Mouse (Mus musculus) MEL (cell line): ENCODE data around the gene Hist1h2bl. TPM values are rescaled to one million over a fixed set of nuclear protein-coding genes. Genes with fewer than 3 reads are reported as not detected.
"Not testable (repeated sequence)": the region's sequence is repeated elsewhere in the genome, so short reads cannot be mapped to it uniquely, and the experiment has no call there.

Experiments
- DNase-seq: peaks from one replicate; pipeline ENCODE4 v3.0.0; 2011; ENCODE audit warnings: low read depth, low spot score
- H3K27ac ChIP-seq: 2 replicates; pipeline ENCODE4 v1.5.1; 2012; ENCODE audit warnings: low read depth, mild to moderate bottlenecking, control low read depth, low read length, moderate library complexity; ENCODE audit not compliant: control insufficient read depth
- H3K27me3 ChIP-seq, 2 experiments: fragments of 150-350 bp in 1 of 2; sonication (generic) in 1 of 2; 2 replicates each; pipeline ENCODE4 v1.6.1; 2012; ENCODE audit warnings: low read length in 2 of 2, mild to moderate bottlenecking in 2 of 2, improper control_type of control experiment in 1 of 2, moderate library complexity in 1 of 2; ENCODE audit not compliant: insufficient read depth in 2 of 2, control insufficient read depth in 1 of 2
- H3K36me3 ChIP-seq, 2 experiments: 2 replicates each; pipeline ENCODE4 v1.6.1; 2012 to 2014; ENCODE audit warnings: low read length in 2 of 2, improper control_type of control experiment in 1 of 2, inconsistent platforms in 1 of 2, mild to moderate bottlenecking in 1 of 2; ENCODE audit not compliant: insufficient read depth in 2 of 2, control insufficient read depth in 1 of 2
- H3K4me1 ChIP-seq, 2 experiments: fragments of 150-350 bp in 1 of 2; sonication (generic) in 1 of 2; 2 replicates each; pipeline ENCODE4 v1.6.1; 2012; ENCODE audit warnings: low read length in 2 of 2, improper control_type of control experiment in 1 of 2, mild to moderate bottlenecking in 1 of 2; ENCODE audit not compliant: insufficient read depth in 2 of 2, control insufficient read depth in 1 of 2
- H3K4me3 ChIP-seq, 2 experiments: fragments of 150-350 bp in 1 of 2; sonication (generic) in 1 of 2; 2 replicates each; pipeline ENCODE4 v1.5.1; 2012; ENCODE audit warnings: low read depth in 2 of 2, low read length in 2 of 2, mild to moderate bottlenecking in 2 of 2, moderate library complexity in 2 of 2, control low read depth in 1 of 2, improper control_type of control experiment in 1 of 2; ENCODE audit not compliant: control insufficient read depth in 1 of 2, insufficient read depth in 1 of 2
- H3K79me2 ChIP-seq: 2 replicates; pipeline ENCODE4 v1.6.1; 2012; ENCODE audit warnings: mild to moderate bottlenecking, low read length, moderate library complexity; ENCODE audit not compliant: control insufficient read depth, poor library complexity, insufficient read depth
- H3K9ac ChIP-seq: 2 replicates; pipeline ENCODE4 v1.6.1; 2012; ENCODE audit warnings: low read depth, mild to moderate bottlenecking, control low read depth, low read length, moderate library complexity; ENCODE audit not compliant: control insufficient read depth, poor library complexity, severe bottlenecking
- H3K9me3 ChIP-seq: fragments of 150-350 bp; sonication (generic); replicated peaks from 2 replicates; pipeline ENCODE4 v1.6.1; 2012; ENCODE audit warnings: mild to moderate bottlenecking, low read length, improper control_type of control experiment, moderate library complexity; ENCODE audit not compliant: insufficient read depth
- CHD1 ChIP-seq: IDR thresholded peaks from 2 replicates; pipeline ENCODE4 v1.6.1; 2012; ENCODE audit warnings: low read depth, mild to moderate bottlenecking, inconsistent platforms, low read length, improper control_type of control experiment
- CTCF ChIP-seq, 3 experiments: IDR thresholded peaks in 2 of 3; conservative IDR thresholded peaks in 1 of 3; 2 replicates each; pipeline ENCODE4 v1.5.1; 2011 to 2012; ENCODE audit warnings: low read length in 3 of 3, low read depth in 2 of 3, mild to moderate bottlenecking in 2 of 3, improper control_type of control experiment in 1 of 3, inconsistent platforms in 1 of 3, mixed read lengths in 1 of 3, moderate library complexity in 1 of 3; ENCODE audit not compliant: control insufficient read depth in 1 of 3, insufficient read depth in 1 of 3, poor library complexity in 1 of 3, severe bottlenecking in 1 of 3
- E2F4 ChIP-seq: IDR thresholded peaks from 2 replicates; pipeline ENCODE4 v1.6.1; 2011; ENCODE audit warnings: low read depth, low read length, improper control_type of control experiment, borderline replicate concordance
- EP300 ChIP-seq, 2 experiments: IDR thresholded peaks; 2 replicates each; pipeline ENCODE4 v1.6.1; 2011; ENCODE audit warnings: improper control_type of control experiment in 2 of 2, low read length in 2 of 2, low read depth in 1 of 2, mild to moderate bottlenecking in 1 of 2
- GABPA ChIP-seq: IDR thresholded peaks from 2 replicates; pipeline ENCODE4 v1.6.1; 2012; ENCODE audit warnings: low read depth, mild to moderate bottlenecking, inconsistent platforms, low read length, improper control_type of control experiment, moderate library complexity
- KAT2A ChIP-seq: conservative IDR thresholded peaks from 2 replicates; pipeline ENCODE4 v1.6.1; 2012; ENCODE audit warnings: low read depth, low read length, improper control_type of control experiment, inconsistent platforms
- MYB ChIP-seq: IDR thresholded peaks from 2 replicates; pipeline ENCODE4 v1.6.1; 2011; ENCODE audit warnings: mild to moderate bottlenecking, low read depth, low read length, improper control_type of control experiment
- NELFE ChIP-seq: IDR thresholded peaks from 2 replicates; pipeline ENCODE4 v1.6.1; 2011; ENCODE audit warnings: low read depth, low read length, improper control_type of control experiment
- NRF1 ChIP-seq: IDR thresholded peaks from 2 replicates; pipeline ENCODE4 v1.6.1; 2014; ENCODE audit warnings: low read depth, mild to moderate bottlenecking, inconsistent platforms, low read length, improper control_type of control experiment, moderate library complexity; ENCODE audit not compliant: poor library complexity, insufficient read depth, severe bottlenecking
- POLR2A ChIP-seq, 2 experiments: IDR thresholded peaks; 2 replicates each; pipeline ENCODE4 v1.6.1; 2011 to 2012; ENCODE audit warnings: low read length in 2 of 2, mild to moderate bottlenecking in 2 of 2, control low read depth in 1 of 2, improper control_type of control experiment in 1 of 2, low read depth in 1 of 2, moderate library complexity in 1 of 2; ENCODE audit not compliant: control insufficient read depth in 1 of 2, insufficient read depth in 1 of 2, poor library complexity in 1 of 2
- POLR2AphosphoS5 ChIP-seq: IDR thresholded peaks from 2 replicates; pipeline ENCODE4 v1.6.1; 2012; ENCODE audit warnings: low read depth, borderline replicate concordance, mild to moderate bottlenecking, inconsistent platforms, low read length, moderate library complexity, mixed read lengths
- TBP ChIP-seq: IDR thresholded peaks from 2 replicates; pipeline ENCODE4 v1.8.0; 2011; ENCODE audit warnings: low read depth, low read length, improper control_type of control experiment
- TCF12 ChIP-seq: IDR thresholded peaks from 2 replicates; pipeline ENCODE4 v1.6.1; 2014; ENCODE audit warnings: low read depth, mild to moderate bottlenecking, inconsistent platforms, low read length, improper control_type of control experiment, moderate library complexity
- UBTF ChIP-seq: IDR thresholded peaks from 2 replicates; pipeline ENCODE4 v1.6.1; 2012; ENCODE audit warnings: low read depth, mild to moderate bottlenecking, inconsistent platforms, low read length, improper control_type of control experiment, moderate library complexity, borderline replicate concordance; ENCODE audit not compliant: insufficient read depth
- USF2 ChIP-seq, 2 experiments: IDR thresholded peaks; 2 replicates each; pipeline ENCODE4 v1.6.1; 2011 to 2012; ENCODE audit warnings: improper control_type of control experiment in 2 of 2, low read length in 2 of 2, borderline replicate concordance in 1 of 2, inconsistent platforms in 1 of 2, low read depth in 1 of 2, mild to moderate bottlenecking in 1 of 2; ENCODE audit not compliant: insufficient read depth in 1 of 2
- ZKSCAN1 ChIP-seq: IDR thresholded peaks from 2 replicates; pipeline ENCODE4 v1.6.1; 2012; ENCODE audit warnings: low read depth, mild to moderate bottlenecking, inconsistent platforms, low read length, improper control_type of control experiment, moderate library complexity
- polyA plus RNA-seq, 2 experiments: library from polyadenylated mRNA; stranded (reverse) in 1 of 2; unstranded in 1 of 2; fragments of >175 nt in 1 of 2; fragments of >200 nt in 1 of 2; gene quantifications; 2 replicates each; pipeline versions ENCODE4 v1.2.1 to v1.2.4; 2012; ENCODE audit warnings: low replicate concordance in 2 of 2, low read depth in 1 of 2; ENCODE audit not compliant: insufficient read length in 2 of 2, insufficient read depth in 1 of 2, missing spikeins in 1 of 2
- total RNA-seq: library from RNA; depleted of rRNA; stranded (reverse); fragments of 300-350 nt; gene quantifications from 2 replicates; pipeline ENCODE4 v1.2.3, GENCODE M21; 2012

The Hist1h2bl gene
- total and polyA plus RNA-seq, 3 experiments: 6.7 to 2,215 TPM; not detected in 1

DNA sequence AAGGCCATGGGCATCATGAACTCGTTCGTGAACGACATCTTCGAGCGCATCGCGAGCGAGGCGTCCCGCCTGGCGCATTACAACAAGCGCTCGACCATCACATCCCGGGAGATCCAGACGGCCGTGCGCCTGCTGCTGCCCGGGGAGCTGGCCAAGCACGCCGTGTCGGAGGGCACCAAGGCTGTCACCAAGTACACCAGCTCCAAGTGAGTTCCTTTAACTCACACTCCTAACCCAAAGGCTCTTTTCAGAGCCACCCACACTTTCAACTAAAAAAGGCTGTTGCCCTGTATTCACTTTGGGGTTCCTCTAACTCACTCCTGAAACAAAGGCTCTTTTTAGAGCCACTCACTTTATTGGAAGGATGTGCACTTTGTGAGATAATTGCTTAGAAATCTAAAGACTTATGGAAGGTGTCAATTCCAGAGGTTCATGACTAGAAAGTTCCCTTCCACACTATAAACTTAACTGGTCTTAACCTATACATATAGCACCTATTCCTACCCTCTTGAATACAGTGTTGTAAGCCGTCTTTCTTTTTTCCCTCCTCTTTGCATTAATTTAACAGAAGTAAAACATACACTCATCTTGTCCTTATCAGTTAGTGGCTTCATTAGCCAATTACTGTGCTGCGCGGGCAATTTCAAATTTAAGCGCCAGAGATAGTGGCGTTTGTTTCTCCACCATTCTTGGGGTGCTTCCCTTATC, 38.5 kb upstream of the Hist1h2bl start:
- not testable (repeated sequence) for H3K9me3 ChIP-seq, H3K79me2 ChIP-seq, H3K4me1 ChIP-seq, H3K27me3 ChIP-seq
- Histone ChIP-seq H3K9ac (peak overlapping the region; percentile 82), H3K27ac (peak overlapping the region; percentile 97), H3K36me3 (peaks cover 0 to 19% of the 10 kb centered on the region in 2 experiments; a peak in 2 of 4 replicates)
- peak; percentile 91 for DNase-seq
- TF ChIP-seq TBP (peak; percentile 83; the same call in 1 of the 2 replicates), UBTF (peak; percentile 82; the same call in 1 of the 2 replicates), POLR2A (IDR thresholded peaks at IDR 0.05; ENCODE audit: control insufficient read depth in 1 of 2, insufficient read depth in 1 of 2, low read depth in 1 of 2, low read length in 2 of 2, poor library complexity in 1 of 2) (peak; percentile 88 to 92), POLR2AphosphoS5 (peak; percentile 83; the same call in 1 of the 2 replicates)
- TF ChIP-seq, all 39 proteins: peak for 4; not testable (repeated sequence) for 35
- H3K4me3 ChIP-seq: peak overlapping the region in 1 of 2 experiments; percentile 23; a peak in 1 of 4 replicates

- Histone ChIP-seq H3K27ac (peak within 1 kb of the TSS; percentile 97), H3K36me3 (peaks cover 0 to 23% of the 10 kb centered on the region in 2 experiments; a peak in 2 of 4 replicates), H3K4me3 (peak within 1 kb of the TSS; percentile 5 to 55)
- not testable (repeated sequence) for H3K4me1 ChIP-seq, H3K79me2 ChIP-seq, H3K27me3 ChIP-seq
- peak; percentile 98 for DNase-seq
- TF ChIP-seq CTCF (IDR thresholded peaks at IDR 0.05 in 2 of 3, conservative IDR thresholded peaks at IDR 0.05 in 1 of 3; ENCODE audit: control insufficient read depth in 1 of 3, insufficient read depth in 1 of 3, low read depth in 2 of 3, low read length in 3 of 3, poor library complexity in 1 of 3, severe bottlenecking in 1 of 3): 0 out of 6 replicates have a peak, but pooled peaks of 1 of the 3 experiments have one; percentile 1
- TF ChIP-seq POLR2A (IDR thresholded peaks at IDR 0.05; ENCODE audit: control insufficient read depth in 1 of 2, insufficient read depth in 1 of 2, low read depth in 1 of 2, low read length in 2 of 2, poor library complexity in 1 of 2): peak; percentile 56 to 86
- TF ChIP-seq UBTF: peak; percentile 85
- TF ChIP-seq TBP: peak; percentile 99
- TF ChIP-seq, all 39 proteins: peak for 4; not testable (repeated sequence) for 35
- H3K9me3 ChIP-seq: not testable (repeated sequence)
- peak within 1 kb of the TSS; percentile 82 for H3K9ac ChIP-seq
Observed at GRCm38 (mm10) chr13:21753524-21754285, 37.8 kb upstream of the Hist1h2bl start, which contains the start of the genes Hist1h2ak and Hist1h2bn. Gene Hist1h2ak, minus strand, starts transcription at chr13:21753827. Gene Hist1h2bn, plus strand, starts transcription at chr13:21754123.

GRCm38 (mm10) chr13:21753051-21753523, 37.1 kb upstream of the Hist1h2bl start:
- H3K27me3 ChIP-seq: no peaks in the 10 kb centered on the region
- H3K9me3 ChIP-seq: no peaks in the 10 kb centered on the region
- peak overlapping the region; percentile 5 to 55; a peak in 3 of 4 replicates for H3K4me3 ChIP-seq
- TF ChIP-seq POLR2AphosphoS5 (peak; percentile 94; the same call in 1 of the 2 replicates), CHD1 (no peak), KAT2A (no peak), POLR2A (IDR thresholded peaks at IDR 0.05; ENCODE audit: control insufficient read depth in 1 of 2, insufficient read depth in 1 of 2, low read depth in 1 of 2, low read length in 2 of 2, poor library complexity in 1 of 2) (peak; percentile 77 to 94; a peak in 3 of 4 replicates), ZKSCAN1 (no peak), MYB (no peak), NRF1 (no peak), NELFE (no peak), TBP (no peak), E2F4 (no peak), GABPA (no peak), EP300 (IDR thresholded peaks at IDR 0.05; ENCODE audit: low read depth in 1 of 2, low read length in 2 of 2) (no peak), UBTF (no peak), TCF12 (no peak), USF2 (IDR thresholded peaks at IDR 0.05; ENCODE audit: borderline replicate concordance in 1 of 2, insufficient read depth in 1 of 2, low read depth in 1 of 2, low read length in 2 of 2) (no peak), CTCF (IDR thresholded peaks at IDR 0.05 in 2 of 3, conservative IDR thresholded peaks at IDR 0.05 in 1 of 3; ENCODE audit: control insufficient read depth in 1 of 3, insufficient read depth in 1 of 3, low read depth in 2 of 3, low read length in 3 of 3, poor library complexity in 1 of 3, severe bottlenecking in 1 of 3) (no peak)
- H3K4me1 ChIP-seq: peaks cover 0 to 7% of the 10 kb centered on the region in 2 experiments; a peak in 2 of 4 replicates
- DNase-seq: peak; percentile 84
- peak overlapping the region; percentile 80 for H3K9ac ChIP-seq
- H3K79me2 ChIP-seq: no peaks in the 10 kb centered on the region; the same call in 1 of the 2 replicates
- H3K27ac ChIP-seq: peak overlapping the region; percentile 94
- peaks cover 0 to 26% of the 10 kb centered on the region in 2 experiments; a peak in 2 of 4 replicates for H3K36me3 ChIP-seq
